Mouse (Mus musculus) neural tube, embryonic 11.5 days (tissue): ENCODE measurements at regions not wholly inside any gene's neighbourhood (a gene's known extent, or its start where the extent isn't known, plus 50 kb on each side); places are given as distances from the start of the nearest gene placed in this dataset.
"Not testable (repeated sequence)": the region's sequence is repeated elsewhere in the genome, so short reads cannot be mapped to it uniquely, and the experiment has no call there.

Experiments
- ATAC-seq: fragments of 200-750 bp; cut with Nextera tagmentation; 2 replicates; pipeline ENCODE4 v1.8.0; 2017; ENCODE audit warnings: moderate number of reproducible peaks, mild to moderate bottlenecking, moderate TSS enrichment, moderate library complexity; ENCODE audit not compliant: insufficient read depth, low FRiP score, low TSS enrichment
- DNase-seq: peaks from one replicate; pipeline ENCODE4 v3.0.0-alpha.2; 2015; ENCODE audit warnings: low spot score
- H3K27ac ChIP-seq: fragments of 300-500 bp; sonication (generic); 2 replicates; pipeline ENCODE4 v1.5.1; 2014; ENCODE audit warnings: low read depth, mild to moderate bottlenecking, low read length
- H3K27me3 ChIP-seq: fragments of 300-500 bp; sonication (generic); 2 replicates; pipeline ENCODE4 v1.6.1; 2014; ENCODE audit warnings: mild to moderate bottlenecking, low read length, mixed read lengths; ENCODE audit not compliant: control insufficient read depth, insufficient read depth
- H3K36me3 ChIP-seq: fragments of 300-500 bp; sonication (generic); 2 replicates; pipeline ENCODE4 v1.6.1; 2014; ENCODE audit warnings: mild to moderate bottlenecking, low read length, moderate library complexity, mixed read lengths; ENCODE audit not compliant: control insufficient read depth, insufficient read depth
- H3K4me1 ChIP-seq: fragments of 300-500 bp; sonication (generic); 2 replicates; pipeline ENCODE4 v1.6.1; 2014; ENCODE audit warnings: low read length, mixed read lengths; ENCODE audit not compliant: control insufficient read depth, insufficient read depth
- H3K4me2 ChIP-seq: fragments of 300-500 bp; sonication (generic); 2 replicates; pipeline ENCODE4 v1.6.1; 2014; ENCODE audit warnings: low read depth, mild to moderate bottlenecking, moderate library complexity
- H3K4me3 ChIP-seq: fragments of 300-500 bp; sonication (generic); 2 replicates; pipeline ENCODE4 v1.5.1; 2014; ENCODE audit warnings: low read depth, low read length
- H3K9ac ChIP-seq: fragments of 300-500 bp; sonication (generic); 2 replicates; pipeline ENCODE4 v1.6.1; 2014; ENCODE audit warnings: mild to moderate bottlenecking, low read length
- H3K9me3 ChIP-seq: fragments of 300-500 bp; sonication (generic); 2 replicates; pipeline ENCODE4 v1.6.1; 2016; ENCODE audit warnings: low read length; ENCODE audit not compliant: control insufficient read depth
- WGBS: fragments of 180-500 bp; shearing (Covaris S2); extraction: QIAGEN DNeasy Blood & Tissue Kit; methylation state at CpG from one replicate; pipeline ENCODE4 v1.1.7; 2014; 5-methylcytosine and 5-hydroxymethylcytosine counted together

DNA sequence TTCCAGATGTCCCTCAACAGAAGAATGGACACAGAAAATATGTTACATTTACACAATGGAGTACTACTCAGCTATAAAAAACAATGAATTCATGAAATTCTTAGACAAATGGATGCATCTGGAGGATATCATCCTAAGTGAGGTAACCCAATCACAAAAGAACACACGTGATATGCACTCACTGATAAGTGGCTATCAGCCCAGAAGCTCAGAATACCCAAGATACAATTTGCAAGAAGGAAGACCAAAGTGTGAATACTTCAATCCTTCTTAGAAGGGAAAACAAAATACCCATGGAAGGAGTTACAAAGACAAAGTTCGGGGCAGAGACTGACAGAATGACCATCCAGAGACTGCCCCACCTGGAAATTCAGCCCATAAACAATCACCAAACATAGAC, 219.9 kb upstream of the Tusc1 start:
- H3K4me1 ChIP-seq, H3K9me3 ChIP-seq, H3K27ac ChIP-seq, H3K4me2 ChIP-seq, H3K4me3 ChIP-seq, DNase-seq, H3K27me3 ChIP-seq, ATAC-seq, H3K36me3 ChIP-seq, H3K9ac ChIP-seq: not testable (repeated sequence)
- WGBS, result 86% methylated on average over 2 of the region's 2 CpGs

DNA sequence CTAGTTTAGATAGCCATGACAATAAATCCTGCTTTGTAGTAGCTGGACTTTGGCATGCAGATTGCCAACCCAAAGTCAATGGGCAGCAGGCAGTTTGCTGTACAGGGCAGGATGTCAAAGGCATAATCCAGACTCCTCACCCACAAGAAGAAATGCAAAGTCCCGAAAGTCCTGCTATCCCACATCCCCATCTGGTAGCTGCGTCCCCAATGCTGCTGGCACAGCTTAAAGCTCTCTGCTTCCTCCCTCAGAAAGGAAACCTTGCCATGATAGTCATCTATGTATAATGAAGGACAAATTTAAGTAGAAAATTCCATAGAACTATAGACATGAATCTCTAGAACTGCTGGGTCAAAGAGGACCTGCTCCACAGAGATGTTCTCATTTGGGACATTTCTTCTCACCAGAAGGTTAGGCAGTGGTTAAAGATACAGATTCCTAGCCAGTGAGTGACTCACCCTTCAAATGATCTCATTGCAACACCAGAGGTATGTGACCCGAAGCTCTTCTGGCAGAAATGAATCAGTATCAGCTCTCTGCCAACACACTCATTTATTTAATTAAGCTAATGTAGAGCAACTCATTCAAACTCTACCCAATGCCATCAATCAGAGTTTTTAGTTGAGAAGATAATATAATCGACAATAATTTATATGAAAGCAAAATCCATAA, 217.3 kb upstream of the Tusc1 start:
- no peak overlapping the region for H3K27ac ChIP-seq
- ATAC-seq, result no peak
- no peaks in the 10 kb centered on the region for H3K36me3 ChIP-seq
- no peak for DNase-seq
- 81% methylated on average over 4 of the region's 4 CpGs for WGBS
- no peaks in the 10 kb centered on the region for H3K4me1 ChIP-seq
- H3K9me3 ChIP-seq, result no peaks in the 10 kb centered on the region
- no peak overlapping the region for H3K4me3 ChIP-seq
- H3K4me2 ChIP-seq, result no peak overlapping the region
- no peaks in the 10 kb centered on the region for H3K27me3 ChIP-seq
- H3K9ac ChIP-seq, result no peak overlapping the region

DNA sequence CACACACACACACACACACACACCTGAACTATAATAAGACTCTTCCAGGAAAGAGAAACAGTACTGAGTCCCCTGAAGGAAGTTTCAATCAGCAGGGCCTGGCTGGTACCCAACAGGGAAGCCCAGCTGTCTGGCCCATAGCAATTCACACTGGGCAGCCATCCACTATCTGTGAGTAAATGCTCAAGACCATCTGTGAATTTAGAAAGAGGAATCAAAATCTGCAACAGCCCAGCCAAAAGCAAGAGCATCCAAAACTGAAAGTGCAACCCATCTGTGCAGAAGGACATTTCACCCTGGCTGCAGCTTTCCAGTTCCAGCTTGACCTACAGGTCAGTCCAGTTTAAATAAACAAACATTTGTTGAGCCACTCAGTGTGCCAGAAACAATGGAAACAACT, 215.8 kb upstream of the Tusc1 start:
- Histone ChIP-seq H3K9me3 (no peaks in the 10 kb centered on the region), H3K27me3 (no peaks in the 10 kb centered on the region), H3K9ac (no peak overlapping the region), H3K4me3 (no peak overlapping the region), H3K4me2 (no peak overlapping the region), H3K27ac (no peak overlapping the region), H3K4me1 (no peaks in the 10 kb centered on the region), H3K36me3 (no peaks in the 10 kb centered on the region)
- no peak for ATAC-seq
- DNase-seq, result no peak

DNA sequence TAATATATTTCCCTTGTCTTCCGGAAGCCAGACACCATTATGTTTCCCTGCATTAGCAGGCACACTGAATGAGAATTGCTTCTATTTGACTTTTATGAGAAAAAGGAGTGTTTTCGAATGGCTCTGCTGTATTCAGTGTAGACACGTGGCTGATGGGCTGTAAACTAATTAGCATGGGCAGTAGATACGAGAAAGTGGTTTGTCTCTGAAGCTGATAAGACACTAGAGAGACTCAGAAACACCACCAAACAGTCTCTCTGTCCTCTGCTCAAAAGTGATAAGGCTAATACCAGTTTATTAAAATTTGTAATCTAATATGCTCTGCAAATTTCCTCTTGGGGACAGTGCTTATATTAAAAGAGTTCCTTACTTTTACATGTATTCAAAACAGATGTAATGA, 205.3 kb upstream of the Tusc1 start:
- Histone ChIP-seq H3K4me1 (no peaks in the 10 kb centered on the region), H3K27ac (no peak overlapping the region), H3K4me2 (no peak overlapping the region), H3K9ac (no peak overlapping the region), H3K4me3 (no peak overlapping the region), H3K27me3 (no peaks in the 10 kb centered on the region), H3K36me3 (no peaks in the 10 kb centered on the region), H3K9me3 (no peaks in the 10 kb centered on the region)
- WGBS, result 32% methylated on average over 4 of the region's 4 CpGs
- peak; percentile 20; the same call in 1 of the 2 replicates for ATAC-seq
- no peak for DNase-seq

DNA sequence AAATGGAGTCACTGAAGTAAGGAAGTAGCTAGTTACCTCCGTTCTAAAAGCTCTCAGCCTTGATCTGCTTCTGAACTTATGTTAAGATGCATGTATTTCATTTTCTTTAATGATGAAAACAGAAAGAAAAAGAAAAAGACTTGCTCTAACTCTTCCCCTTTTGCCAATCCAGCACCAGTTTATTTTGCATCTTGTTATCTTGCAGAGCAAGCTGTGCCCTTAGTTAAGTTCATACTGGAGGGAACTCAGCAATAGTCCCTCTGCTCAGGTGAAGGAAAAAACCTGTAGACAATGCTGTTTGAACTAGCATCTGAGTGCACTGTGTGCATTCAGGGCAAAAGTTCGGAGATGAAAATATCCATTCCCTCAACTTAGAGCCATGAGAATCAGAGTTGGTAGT, 192.1 kb upstream of the Tusc1 start:
- WGBS, result 92% methylated on average over 2 of the region's 2 CpGs
- Histone ChIP-seq H3K4me1 (no peaks in the 10 kb centered on the region), H3K36me3 (no peaks in the 10 kb centered on the region)

DNA sequence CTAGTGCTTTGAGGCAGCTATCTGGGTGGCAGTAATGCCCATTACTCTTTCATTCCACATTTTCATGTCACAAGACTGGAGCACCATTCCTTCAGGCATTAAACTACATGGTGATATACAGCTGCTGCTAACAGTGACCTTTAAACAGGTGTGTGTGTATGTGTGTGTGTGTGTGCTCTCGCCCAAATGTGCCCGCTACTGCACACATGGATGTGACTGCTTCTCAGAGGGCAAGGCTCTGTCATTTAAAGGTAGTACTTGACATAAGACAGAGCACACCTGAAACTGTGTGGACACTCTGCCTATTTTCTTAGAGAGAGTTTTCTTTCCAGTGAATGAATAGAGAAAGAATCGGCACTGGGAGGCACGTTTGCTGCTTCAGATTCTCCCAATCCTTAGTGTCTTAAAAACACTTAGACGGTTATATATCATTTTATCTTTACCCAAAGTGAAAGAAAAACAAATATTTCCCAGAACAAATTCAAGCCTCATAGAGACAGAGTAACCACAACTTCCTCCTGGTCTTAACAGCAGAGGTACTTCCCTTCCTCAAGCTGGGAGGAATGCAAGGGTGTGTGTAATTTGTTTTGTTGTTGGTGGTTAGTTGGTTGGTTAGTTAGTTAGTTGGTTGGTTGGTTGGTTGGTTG, 185.3 kb upstream of the Tusc1 start:
- 87% methylated on average over 5 of the region's 5 CpGs for WGBS

More for the DNA sequence above, 192.1 kb upstream of the Tusc1 start:
- ATAC-seq (no peak), DNase-seq (no peak)
- Histone ChIP-seq H3K27me3 (no peaks in the 10 kb centered on the region), H3K9ac (no peak overlapping the region), H3K4me3 (no peak overlapping the region), H3K4me2 (no peak overlapping the region), H3K9me3 (no peaks in the 10 kb centered on the region), H3K27ac (no peak overlapping the region)

DNA sequence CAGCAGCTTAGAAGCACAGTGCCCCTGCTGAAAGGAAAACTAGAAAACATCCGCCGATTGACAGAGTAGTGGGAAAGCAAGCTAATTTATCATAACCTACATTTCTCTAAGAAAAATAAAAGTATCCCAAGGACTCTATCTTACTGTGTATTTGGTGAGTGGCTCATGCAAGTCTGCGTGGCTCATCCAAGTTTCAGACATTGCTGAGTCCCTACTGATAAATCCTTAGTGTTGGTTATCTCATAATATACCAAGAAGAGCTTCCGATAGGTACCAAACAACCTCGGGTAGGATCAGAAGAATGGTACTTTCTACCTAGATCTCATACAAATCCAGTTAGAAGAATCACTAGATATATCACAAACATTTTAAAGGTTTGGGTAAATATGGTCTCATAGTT, 183.6 kb upstream of the Tusc1 start:
- Histone ChIP-seq H3K9ac (no peak overlapping the region), H3K9me3 (no peaks in the 10 kb centered on the region), H3K36me3 (no peaks in the 10 kb centered on the region), H3K4me3 (no peak overlapping the region), H3K27ac (no peak overlapping the region), H3K4me1 (no peaks in the 10 kb centered on the region), H3K4me2 (no peak overlapping the region), H3K27me3 (no peaks in the 10 kb centered on the region)
- ATAC-seq (no peak), DNase-seq (no peak)
- whole genome bisulfite sequencing, result 90% methylated on average over 5 of the region's 5 CpGs

More for the DNA sequence above, 185.3 kb upstream of the Tusc1 start:
- H3K4me3 ChIP-seq, result no peak overlapping the region
- DNase-seq, result no peak
- no peaks in the 10 kb centered on the region for H3K9me3 ChIP-seq
- H3K4me2 ChIP-seq, result no peak overlapping the region
- no peak overlapping the region for H3K27ac ChIP-seq
- H3K4me1 ChIP-seq, result no peaks in the 10 kb centered on the region
- no peak for ATAC-seq
- no peaks in the 10 kb centered on the region for H3K36me3 ChIP-seq
- H3K9ac ChIP-seq, result no peak overlapping the region
- H3K27me3 ChIP-seq, result no peaks in the 10 kb centered on the region

DNA sequence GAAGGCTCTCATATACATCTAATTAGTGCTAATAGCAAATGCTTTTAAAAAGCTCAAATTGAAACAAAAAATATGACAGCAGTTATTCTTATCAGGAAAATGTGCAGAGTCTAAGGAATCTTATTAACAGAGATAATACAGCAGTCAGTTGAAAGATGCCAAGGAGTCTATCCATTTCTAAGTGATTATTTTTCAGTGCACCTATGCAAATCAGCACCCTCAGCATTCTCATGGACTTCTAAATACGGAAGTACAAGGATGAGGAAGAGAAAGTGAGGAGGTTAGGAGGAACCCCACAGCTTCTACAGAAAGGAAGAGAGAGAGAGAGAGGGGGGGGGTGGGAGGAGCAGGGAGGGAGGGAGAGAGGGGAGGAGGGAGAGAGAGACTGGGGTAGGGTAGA, 175.5 kb upstream of the Tusc1 start:
- Histone ChIP-seq H3K4me1 (no peaks in the 10 kb centered on the region), H3K36me3 (no peaks in the 10 kb centered on the region), H3K4me3 (no peak overlapping the region), H3K4me2 (no peak overlapping the region), H3K27ac (no peak overlapping the region), H3K9ac (no peak overlapping the region), H3K9me3 (no peaks in the 10 kb centered on the region), H3K27me3 (no peaks in the 10 kb centered on the region)
- ATAC-seq (no peak), DNase-seq (no peak)
- 32% methylated on average over 1 of the region's 1 CpGs for WGBS

DNA sequence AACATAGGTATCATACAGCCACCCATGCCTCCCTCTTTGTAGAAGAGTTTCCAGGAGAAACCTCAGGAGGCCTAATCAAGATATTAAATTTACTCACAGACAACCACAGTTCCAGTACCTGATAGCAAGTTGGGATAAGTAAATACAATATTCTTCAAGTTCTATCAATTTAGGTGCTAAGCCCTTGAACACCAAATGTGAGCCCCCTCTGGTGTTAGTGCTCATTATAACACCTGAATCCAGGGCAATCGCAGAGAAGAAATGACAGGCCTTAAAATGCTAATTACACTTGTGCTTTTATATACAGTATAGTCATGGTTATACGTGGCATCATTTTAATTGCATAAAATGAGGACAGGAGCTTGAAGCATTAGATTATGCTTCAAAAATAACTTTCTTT, 161.6 kb upstream of the Tusc1 start:
- Histone ChIP-seq H3K27me3 (no peaks in the 10 kb centered on the region), H3K27ac (no peak overlapping the region), H3K36me3 (no peaks in the 10 kb centered on the region), H3K4me3 (no peak overlapping the region), H3K9me3 (no peaks in the 10 kb centered on the region), H3K4me2 (no peak overlapping the region), H3K9ac (no peak overlapping the region), H3K4me1 (no peaks in the 10 kb centered on the region)
- DNase-seq (no peak), ATAC-seq (no peak)
- WGBS, result 79% methylated on average over 2 of the region's 2 CpGs
